Mouse (Mus musculus): ENCODE measurements at regions not wholly inside any gene's neighbourhood (a gene's known extent, or its start where the extent isn't known, plus 50 kb on each side); places are given as distances from the start of the nearest gene placed in this dataset.

DNA sequence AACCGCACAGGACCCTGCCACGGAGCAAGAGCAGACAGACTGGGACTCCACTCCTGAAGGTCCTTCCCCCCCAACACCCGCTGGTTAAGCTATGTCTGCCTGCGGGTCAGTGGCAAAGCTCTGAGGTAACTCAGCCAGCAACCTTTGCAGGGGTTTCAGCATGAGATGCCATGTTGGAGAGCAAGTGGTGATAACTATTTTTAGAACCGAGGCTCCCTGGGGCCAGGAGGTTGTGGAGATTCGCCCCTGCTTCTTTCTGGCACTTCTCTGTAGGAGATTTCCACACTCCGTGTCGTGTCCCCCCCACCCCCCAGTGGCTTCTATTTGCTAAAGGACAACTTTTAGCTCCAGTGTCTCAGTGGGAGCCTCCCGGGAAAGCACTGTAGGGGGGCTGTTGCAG is 90.7 kb upstream of the Prickle1 start:
- Histone ChIP-seq H3K36me3 (ENCODE audit: control insufficient read depth, insufficient read depth, low read length) (no peaks in the 10 kb centered on the region), H3K4me3 (ENCODE audit: low read depth, low read length) (no peak overlapping the region), H3K27me3 (ENCODE audit: control insufficient read depth, insufficient read depth, low read length) (no peaks in the 10 kb centered on the region), H3K9me3 (ENCODE audit: control insufficient read depth, low read length) (no peaks in the 10 kb centered on the region), H3K9ac (ENCODE audit: low read length) (no peak overlapping the region), H3K4me1 (ENCODE audit: control insufficient read depth, insufficient read depth, low read length) (no peaks in the 10 kb centered on the region), H3K27ac (ENCODE audit: low read depth, low read length) (no peak overlapping the region), H3K4me2 (no peak overlapping the region)
- DNase-seq (ENCODE audit: low spot score, missing footprints) (no peak), ATAC-seq (ENCODE audit: low FRiP score) (no peak)
- WGBS: 46% methylated on average over 9 of the region's 9 CpGs

DNA sequence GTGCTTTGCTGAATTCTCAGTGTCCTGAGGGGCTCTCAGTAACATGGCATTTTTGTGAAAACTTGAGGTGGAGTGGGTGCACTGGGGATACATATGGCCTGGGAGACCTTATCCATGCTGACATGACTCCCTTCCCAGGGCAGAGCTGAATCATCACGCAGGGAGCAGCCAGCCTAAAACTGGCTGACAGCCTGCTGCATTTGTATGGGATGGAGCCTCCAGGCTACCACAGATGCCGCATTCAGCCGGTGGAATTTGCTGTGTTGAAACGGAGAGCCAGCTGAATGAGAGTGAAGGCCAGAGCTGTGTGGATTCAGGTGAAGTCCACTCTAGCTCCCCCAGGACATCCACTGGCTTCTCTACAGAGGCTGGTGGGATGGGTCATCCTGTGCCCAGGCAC is 85.9 kb upstream of the Prickle1 start:
- Histone ChIP-seq H3K4me2 (no peak overlapping the region), H3K9ac (ENCODE audit: low read length) (no peak overlapping the region), H3K27me3 (ENCODE audit: control insufficient read depth, insufficient read depth, low read length) (no peaks in the 10 kb centered on the region), H3K4me3 (ENCODE audit: low read depth, low read length) (no peak overlapping the region), H3K9me3 (ENCODE audit: control insufficient read depth, low read length) (no peaks in the 10 kb centered on the region), H3K27ac (ENCODE audit: low read depth, low read length) (no peak overlapping the region), H3K4me1 (ENCODE audit: control insufficient read depth, insufficient read depth, low read length) (no peaks in the 10 kb centered on the region), H3K36me3 (ENCODE audit: control insufficient read depth, insufficient read depth, low read length) (no peaks in the 10 kb centered on the region)
- 92% methylated on average over 4 of the region's 4 CpGs for WGBS
- ATAC-seq (ENCODE audit: low FRiP score) (no peak), DNase-seq (ENCODE audit: low spot score, missing footprints) (no peak)

DNA sequence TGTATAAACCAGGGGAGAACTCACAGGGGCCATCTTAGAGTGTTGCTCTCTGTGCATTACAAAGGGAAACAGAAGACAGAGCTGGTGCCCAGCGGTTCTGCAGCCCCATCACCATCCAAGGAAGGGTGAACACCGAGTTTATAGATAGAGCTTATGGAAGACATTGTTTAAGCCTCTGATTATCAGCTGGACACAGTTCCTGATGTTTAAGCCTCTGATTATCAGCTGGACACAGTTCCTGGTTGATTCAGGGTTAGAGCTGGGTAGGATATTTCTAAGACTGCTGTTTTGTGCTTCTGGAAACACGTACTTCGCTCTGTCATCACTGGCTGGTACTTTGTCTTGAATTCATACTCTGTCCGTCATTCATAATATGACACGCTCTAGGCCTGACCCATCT is 79.9 kb upstream of the Prickle1 start:
- H3K4me2 ChIP-seq: no peak overlapping the region

DNA sequence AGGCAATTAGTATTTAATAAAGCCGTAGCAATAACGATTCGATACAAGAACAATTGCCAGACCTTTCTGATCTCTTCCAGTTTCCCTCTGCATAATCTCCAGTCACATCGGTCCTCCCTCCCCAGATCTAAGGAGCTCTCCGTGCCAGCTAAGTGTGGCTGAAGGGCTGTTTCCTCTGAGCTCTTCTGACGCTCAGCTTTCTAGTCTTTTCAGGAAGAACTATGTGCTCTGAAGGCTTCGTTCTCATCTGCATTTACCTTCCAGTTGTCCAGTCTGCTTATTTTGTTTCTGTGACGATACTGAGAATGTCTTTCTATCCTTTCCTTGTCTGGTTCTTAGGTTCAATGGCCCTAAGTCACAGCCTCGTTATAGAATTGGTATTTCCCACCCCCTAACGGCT is 78.3 kb upstream of the Prickle1 start:
- Histone ChIP-seq H3K4me2 (no peak overlapping the region), H3K27me3 (ENCODE audit: control insufficient read depth, insufficient read depth, low read length) (no peaks in the 10 kb centered on the region), H3K4me3 (ENCODE audit: low read depth, low read length) (no peak overlapping the region), H3K4me1 (ENCODE audit: control insufficient read depth, insufficient read depth, low read length) (no peaks in the 10 kb centered on the region), H3K9ac (ENCODE audit: low read length) (no peak overlapping the region), H3K36me3 (ENCODE audit: control insufficient read depth, insufficient read depth, low read length) (no peaks in the 10 kb centered on the region), H3K9me3 (ENCODE audit: control insufficient read depth, low read length) (no peaks in the 10 kb centered on the region), H3K27ac (ENCODE audit: low read depth, low read length) (no peak overlapping the region)
- WGBS: 73% methylated on average over 10 of the region's 10 CpGs
- DNase-seq (ENCODE audit: low spot score, missing footprints): peak; percentile 60
- ATAC-seq (ENCODE audit: low FRiP score): no peak

More for the DNA sequence above, 79.9 kb upstream of the Prickle1 start:
- Histone ChIP-seq H3K27ac (ENCODE audit: low read depth, low read length) (no peak overlapping the region), H3K9ac (ENCODE audit: low read length) (no peak overlapping the region), H3K4me1 (ENCODE audit: control insufficient read depth, insufficient read depth, low read length) (no peaks in the 10 kb centered on the region), H3K9me3 (ENCODE audit: control insufficient read depth, low read length) (no peaks in the 10 kb centered on the region), H3K4me3 (ENCODE audit: low read depth, low read length) (no peak overlapping the region), H3K36me3 (ENCODE audit: control insufficient read depth, insufficient read depth, low read length) (no peaks in the 10 kb centered on the region), H3K27me3 (ENCODE audit: control insufficient read depth, insufficient read depth, low read length) (no peaks in the 10 kb centered on the region)
- ATAC-seq (ENCODE audit: low FRiP score) (no peak), DNase-seq (ENCODE audit: low spot score, missing footprints) (peak; percentile 14)
- 91% methylated on average over 6 of the region's 6 CpGs for WGBS

DNA sequence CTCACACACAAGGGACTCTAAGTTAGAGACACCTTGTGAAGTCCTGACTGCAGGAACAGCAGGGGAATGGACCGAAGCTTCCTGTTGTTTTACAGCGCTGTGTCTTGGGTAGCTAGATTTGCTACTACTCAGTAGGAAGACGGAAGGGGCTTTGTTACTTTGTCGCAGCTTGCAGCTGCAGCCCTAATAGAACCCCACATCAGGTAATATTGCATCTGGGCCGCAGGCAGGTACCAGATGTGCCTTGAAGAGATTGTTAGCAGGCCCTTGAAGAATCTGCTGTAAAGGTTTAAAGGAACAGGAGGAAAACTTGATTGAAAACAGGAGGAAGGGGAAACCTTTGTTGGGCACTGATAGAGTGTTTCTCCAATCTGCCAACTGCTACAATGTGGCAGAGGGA is 68.2 kb upstream of the Prickle1 start:
- H3K9me3 ChIP-seq (ENCODE audit: control insufficient read depth, low read length): no peaks in the 10 kb centered on the region
- ATAC-seq (ENCODE audit: low FRiP score): no peak
- H3K4me2 ChIP-seq: no peak overlapping the region
- H3K36me3 ChIP-seq (ENCODE audit: control insufficient read depth, insufficient read depth, low read length): no peaks in the 10 kb centered on the region
- no peaks in the 10 kb centered on the region for H3K27me3 ChIP-seq (ENCODE audit: control insufficient read depth, insufficient read depth, low read length)
- H3K4me1 ChIP-seq (ENCODE audit: control insufficient read depth, insufficient read depth, low read length): no peaks in the 10 kb centered on the region
- H3K4me3 ChIP-seq (ENCODE audit: low read depth, low read length): no peak overlapping the region
- WGBS: 57% methylated on average over 5 of the region's 5 CpGs
- no peak overlapping the region for H3K9ac ChIP-seq (ENCODE audit: low read length)
- no peak for DNase-seq (ENCODE audit: low spot score, missing footprints)
- no peak overlapping the region for H3K27ac ChIP-seq (ENCODE audit: low read depth, low read length)

DNA sequence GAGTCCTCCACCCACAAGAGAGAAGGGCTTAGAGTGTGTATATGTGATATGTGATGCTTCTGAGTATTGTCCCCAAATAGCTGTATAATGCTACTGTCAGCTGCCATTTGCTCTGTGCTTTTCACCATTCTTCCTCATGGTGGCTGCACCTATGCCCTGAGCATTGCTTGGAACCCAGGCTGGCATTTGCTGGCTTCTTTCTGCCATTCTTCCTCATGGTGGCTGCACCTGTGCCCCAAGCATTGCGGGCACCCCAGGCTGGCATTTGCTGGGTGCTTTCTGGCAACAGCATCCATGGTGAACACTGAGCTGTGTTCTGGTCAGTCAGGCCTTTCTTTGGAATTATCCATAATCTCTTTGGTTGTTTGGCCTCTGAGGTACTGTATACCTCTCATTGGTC is 66.9 kb upstream of the Prickle1 start:
- Histone ChIP-seq H3K36me3 (ENCODE audit: control insufficient read depth, insufficient read depth, low read length) (no peaks in the 10 kb centered on the region), H3K9me3 (ENCODE audit: control insufficient read depth, low read length) (no peaks in the 10 kb centered on the region), H3K4me2 (no peak overlapping the region), H3K27ac (ENCODE audit: low read depth, low read length) (no peak overlapping the region), H3K9ac (ENCODE audit: low read length) (no peak overlapping the region), H3K4me3 (ENCODE audit: low read depth, low read length) (no peak overlapping the region), H3K4me1 (ENCODE audit: control insufficient read depth, insufficient read depth, low read length) (no peaks in the 10 kb centered on the region), H3K27me3 (ENCODE audit: control insufficient read depth, insufficient read depth, low read length) (no peaks in the 10 kb centered on the region)
- ATAC-seq (ENCODE audit: low FRiP score) (no peak), DNase-seq (ENCODE audit: low spot score, missing footprints) (no peak)
- WGBS: 91% methylated on average over 1 of the region's 1 CpGs

DNA sequence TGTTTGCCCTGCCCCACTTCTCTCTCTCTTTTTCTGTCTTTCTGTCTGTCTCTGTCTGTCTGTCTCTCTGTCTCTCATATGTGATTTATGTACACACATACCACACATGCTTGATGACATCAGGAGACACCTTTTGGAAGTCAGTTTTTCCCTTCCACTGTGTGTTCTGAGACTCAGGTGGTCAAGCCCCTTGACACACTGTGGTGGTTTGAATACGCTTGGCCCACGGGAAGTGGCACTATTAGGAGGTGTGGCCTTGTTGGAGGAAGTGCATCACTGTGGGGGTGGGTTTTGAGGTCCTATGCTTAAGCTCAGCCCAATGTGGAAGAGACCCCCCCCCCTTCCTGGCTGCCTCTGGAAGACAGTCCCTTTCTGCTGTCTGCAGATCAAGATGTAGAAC is 66.1 kb upstream of the Prickle1 start:
- Histone ChIP-seq H3K4me2 (no peak overlapping the region), H3K27me3 (ENCODE audit: control insufficient read depth, insufficient read depth, low read length) (no peaks in the 10 kb centered on the region), H3K36me3 (ENCODE audit: control insufficient read depth, insufficient read depth, low read length) (no peaks in the 10 kb centered on the region), H3K4me3 (ENCODE audit: low read depth, low read length) (no peak overlapping the region), H3K4me1 (ENCODE audit: control insufficient read depth, insufficient read depth, low read length) (no peaks in the 10 kb centered on the region), H3K9ac (ENCODE audit: low read length) (no peak overlapping the region), H3K9me3 (ENCODE audit: control insufficient read depth, low read length) (no peaks in the 10 kb centered on the region), H3K27ac (ENCODE audit: low read depth, low read length) (no peak overlapping the region)
- DNase-seq (ENCODE audit: low spot score, missing footprints): peak; percentile 51
- no peak for ATAC-seq (ENCODE audit: low FRiP score)
- 88% methylated on average over 2 of the region's 2 CpGs for WGBS

DNA sequence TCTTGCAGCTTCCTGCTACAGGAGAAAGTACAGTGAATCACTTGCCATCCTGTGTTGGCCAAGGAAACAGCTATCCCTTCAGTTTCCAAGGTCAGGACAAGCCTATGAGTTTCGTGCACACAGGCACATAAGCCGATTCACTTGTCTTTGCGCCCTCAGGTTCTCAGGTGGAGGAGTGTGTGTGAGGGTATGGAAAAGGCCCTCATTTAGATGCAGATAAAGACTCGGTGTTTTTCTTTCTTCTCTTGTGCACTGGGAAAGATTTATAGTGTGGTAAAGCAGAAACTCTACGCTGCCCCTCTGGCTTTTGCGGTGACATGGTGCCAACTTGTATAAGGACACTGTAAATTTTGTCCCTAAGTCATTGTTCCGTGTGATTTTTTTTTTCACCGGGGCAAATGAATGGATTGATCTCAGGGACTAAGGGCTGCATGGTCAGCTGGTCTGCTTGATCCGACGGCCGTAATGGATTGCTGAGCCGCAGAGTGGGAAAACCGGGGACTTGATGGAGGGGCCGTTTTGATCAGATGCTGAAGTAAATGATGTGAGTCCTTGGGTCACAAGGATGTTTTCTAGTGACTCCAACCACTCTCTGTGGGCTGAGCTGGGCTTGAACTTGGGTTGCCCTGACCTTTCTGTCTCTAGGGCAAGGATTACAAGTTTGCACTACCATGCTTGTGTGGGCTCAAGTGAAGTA is 65.4 kb upstream of the Prickle1 start:
- H3K27ac ChIP-seq (ENCODE audit: low read depth, low read length): no peak overlapping the region
- no peaks in the 10 kb centered on the region for H3K4me1 ChIP-seq (ENCODE audit: control insufficient read depth, insufficient read depth, low read length)
- no peak overlapping the region for H3K9ac ChIP-seq (ENCODE audit: low read length)
- H3K4me3 ChIP-seq (ENCODE audit: low read depth, low read length): no peak overlapping the region
- no peaks in the 10 kb centered on the region for H3K27me3 ChIP-seq (ENCODE audit: control insufficient read depth, insufficient read depth, low read length)
- H3K36me3 ChIP-seq (ENCODE audit: control insufficient read depth, insufficient read depth, low read length): no peaks in the 10 kb centered on the region
- ATAC-seq (ENCODE audit: low FRiP score) (no peak), DNase-seq (ENCODE audit: low spot score, missing footprints) (peak; percentile 78)
- H3K9me3 ChIP-seq (ENCODE audit: control insufficient read depth, low read length): no peaks in the 10 kb centered on the region
- WGBS: 95% methylated on average over 14 of the region's 14 CpGs
- H3K4me2 ChIP-seq: no peak overlapping the region

DNA sequence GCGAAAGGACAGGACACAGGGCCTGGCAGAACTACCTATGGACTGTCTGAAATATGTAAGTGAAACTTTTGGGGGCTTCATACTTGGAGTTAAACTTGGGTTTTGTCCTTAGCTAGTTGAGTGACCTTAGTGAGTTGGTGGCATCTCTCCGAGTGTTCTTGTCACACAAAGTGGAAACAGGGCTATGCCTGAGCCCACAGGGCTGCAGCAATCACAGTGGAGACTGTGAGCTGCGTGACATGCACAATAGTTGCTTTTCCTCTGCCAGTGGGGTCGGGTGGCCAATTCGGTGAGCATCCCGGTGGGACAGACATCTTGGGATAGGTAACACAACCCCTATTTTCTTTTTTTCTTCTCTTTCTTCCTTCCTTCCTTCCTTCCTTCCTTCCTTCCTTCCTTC is 61.5 kb upstream of the Prickle1 start:
- H3K27ac ChIP-seq (ENCODE audit: low read depth, low read length): no peak overlapping the region
- no peak overlapping the region for H3K4me2 ChIP-seq
- H3K4me3 ChIP-seq (ENCODE audit: low read depth, low read length): no peak overlapping the region
- no peak overlapping the region for H3K9ac ChIP-seq (ENCODE audit: low read length)
- H3K9me3 ChIP-seq (ENCODE audit: control insufficient read depth, low read length): no peaks in the 10 kb centered on the region
- no peaks in the 10 kb centered on the region for H3K27me3 ChIP-seq (ENCODE audit: control insufficient read depth, insufficient read depth, low read length)
- WGBS: 97% methylated on average over 6 of the region's 6 CpGs
- H3K4me1 ChIP-seq (ENCODE audit: control insufficient read depth, insufficient read depth, low read length): no peaks in the 10 kb centered on the region
- ATAC-seq (ENCODE audit: low FRiP score) (no peak), DNase-seq (ENCODE audit: low spot score, missing footprints) (peak; percentile 69)
- no peaks in the 10 kb centered on the region for H3K36me3 ChIP-seq (ENCODE audit: control insufficient read depth, insufficient read depth, low read length)

All from midbrain, embryonic 11.5 days (tissue).